Mouse (Mus musculus) MEL (cell line): ENCODE data around the gene Pigb. TPM values are rescaled to one million over a fixed set of nuclear protein-coding genes. Genes with fewer than 3 reads are reported as not detected.

Experiments
- DNase-seq: peaks from one replicate; pipeline ENCODE4 v3.0.0; 2011; ENCODE audit warnings: low read depth, low spot score
- H3K27ac ChIP-seq: 2 replicates; pipeline ENCODE4 v1.5.1; 2012; ENCODE audit warnings: low read depth, mild to moderate bottlenecking, control low read depth, low read length, moderate library complexity; ENCODE audit not compliant: control insufficient read depth
- H3K27me3 ChIP-seq, 2 experiments: fragments of 150-350 bp in 1 of 2; sonication (generic) in 1 of 2; 2 replicates each; pipeline ENCODE4 v1.6.1; 2012; ENCODE audit warnings: low read length in 2 of 2, mild to moderate bottlenecking in 2 of 2, improper control_type of control experiment in 1 of 2, moderate library complexity in 1 of 2; ENCODE audit not compliant: insufficient read depth in 2 of 2, control insufficient read depth in 1 of 2
- H3K36me3 ChIP-seq, 2 experiments: 2 replicates each; pipeline ENCODE4 v1.6.1; 2012 to 2014; ENCODE audit warnings: low read length in 2 of 2, improper control_type of control experiment in 1 of 2, inconsistent platforms in 1 of 2, mild to moderate bottlenecking in 1 of 2; ENCODE audit not compliant: insufficient read depth in 2 of 2, control insufficient read depth in 1 of 2
- H3K4me1 ChIP-seq, 2 experiments: fragments of 150-350 bp in 1 of 2; sonication (generic) in 1 of 2; 2 replicates each; pipeline ENCODE4 v1.6.1; 2012; ENCODE audit warnings: low read length in 2 of 2, improper control_type of control experiment in 1 of 2, mild to moderate bottlenecking in 1 of 2; ENCODE audit not compliant: insufficient read depth in 2 of 2, control insufficient read depth in 1 of 2
- H3K4me3 ChIP-seq, 2 experiments: fragments of 150-350 bp in 1 of 2; sonication (generic) in 1 of 2; 2 replicates each; pipeline ENCODE4 v1.5.1; 2012; ENCODE audit warnings: low read depth in 2 of 2, low read length in 2 of 2, mild to moderate bottlenecking in 2 of 2, moderate library complexity in 2 of 2, control low read depth in 1 of 2, improper control_type of control experiment in 1 of 2; ENCODE audit not compliant: control insufficient read depth in 1 of 2, insufficient read depth in 1 of 2
- H3K79me2 ChIP-seq: 2 replicates; pipeline ENCODE4 v1.6.1; 2012; ENCODE audit warnings: mild to moderate bottlenecking, low read length, moderate library complexity; ENCODE audit not compliant: control insufficient read depth, poor library complexity, insufficient read depth
- H3K9ac ChIP-seq: 2 replicates; pipeline ENCODE4 v1.6.1; 2012; ENCODE audit warnings: low read depth, mild to moderate bottlenecking, control low read depth, low read length, moderate library complexity; ENCODE audit not compliant: control insufficient read depth, poor library complexity, severe bottlenecking
- H3K9me3 ChIP-seq: fragments of 150-350 bp; sonication (generic); replicated peaks from 2 replicates; pipeline ENCODE4 v1.6.1; 2012; ENCODE audit warnings: mild to moderate bottlenecking, low read length, improper control_type of control experiment, moderate library complexity; ENCODE audit not compliant: insufficient read depth
- CHD1 ChIP-seq: IDR thresholded peaks from 2 replicates; pipeline ENCODE4 v1.6.1; 2012; ENCODE audit warnings: low read depth, mild to moderate bottlenecking, inconsistent platforms, low read length, improper control_type of control experiment
- CHD2 ChIP-seq: IDR thresholded peaks from 2 replicates; pipeline ENCODE4 v1.6.1; 2011; ENCODE audit warnings: low read length, improper control_type of control experiment
- CTCF ChIP-seq, 3 experiments: IDR thresholded peaks in 2 of 3; conservative IDR thresholded peaks in 1 of 3; 2 replicates each; pipeline ENCODE4 v1.5.1; 2011 to 2012; ENCODE audit warnings: low read length in 3 of 3, low read depth in 2 of 3, mild to moderate bottlenecking in 2 of 3, improper control_type of control experiment in 1 of 3, inconsistent platforms in 1 of 3, mixed read lengths in 1 of 3, moderate library complexity in 1 of 3; ENCODE audit not compliant: control insufficient read depth in 1 of 3, insufficient read depth in 1 of 3, poor library complexity in 1 of 3, severe bottlenecking in 1 of 3
- EP300 ChIP-seq, 2 experiments: IDR thresholded peaks; 2 replicates each; pipeline ENCODE4 v1.6.1; 2011; ENCODE audit warnings: improper control_type of control experiment in 2 of 2, low read length in 2 of 2, low read depth in 1 of 2, mild to moderate bottlenecking in 1 of 2
- GABPA ChIP-seq: IDR thresholded peaks from 2 replicates; pipeline ENCODE4 v1.6.1; 2012; ENCODE audit warnings: low read depth, mild to moderate bottlenecking, inconsistent platforms, low read length, improper control_type of control experiment, moderate library complexity
- GATA1 ChIP-seq: IDR thresholded peaks from 2 replicates; pipeline ENCODE4 v1.6.1; 2011; ENCODE audit warnings: low read depth, low read length, improper control_type of control experiment
- JUND ChIP-seq: IDR thresholded peaks from 2 replicates; pipeline ENCODE4 v1.6.1; 2011; ENCODE audit warnings: low read depth, mild to moderate bottlenecking, improper control_type of control experiment, low read length
- MXI1 ChIP-seq: IDR thresholded peaks from 2 replicates; pipeline ENCODE4 v1.6.1; 2011; ENCODE audit warnings: mild to moderate bottlenecking, low read depth, low read length, improper control_type of control experiment
- MYC ChIP-seq: IDR thresholded peaks from 2 replicates; pipeline ENCODE4 v1.6.1; 2011; ENCODE audit warnings: low read depth, mild to moderate bottlenecking, low read length, improper control_type of control experiment, moderate library complexity
- NELFE ChIP-seq: IDR thresholded peaks from 2 replicates; pipeline ENCODE4 v1.6.1; 2011; ENCODE audit warnings: low read depth, low read length, improper control_type of control experiment
- NRF1 ChIP-seq: IDR thresholded peaks from 2 replicates; pipeline ENCODE4 v1.6.1; 2014; ENCODE audit warnings: low read depth, mild to moderate bottlenecking, inconsistent platforms, low read length, improper control_type of control experiment, moderate library complexity; ENCODE audit not compliant: poor library complexity, insufficient read depth, severe bottlenecking
- POLR2AphosphoS2 ChIP-seq: IDR thresholded peaks from 2 replicates; pipeline ENCODE4 v1.6.1; 2011; ENCODE audit warnings: low read length, improper control_type of control experiment
- SIN3A ChIP-seq: IDR thresholded peaks from 2 replicates; pipeline ENCODE4 v1.6.1; 2012; ENCODE audit warnings: low read length, improper control_type of control experiment, inconsistent platforms
- SMC3 ChIP-seq: IDR thresholded peaks from 2 replicates; pipeline ENCODE4 v1.6.1; 2011; ENCODE audit warnings: low read depth, low read length, improper control_type of control experiment
- TCF12 ChIP-seq: IDR thresholded peaks from 2 replicates; pipeline ENCODE4 v1.6.1; 2014; ENCODE audit warnings: low read depth, mild to moderate bottlenecking, inconsistent platforms, low read length, improper control_type of control experiment, moderate library complexity
- UBTF ChIP-seq: IDR thresholded peaks from 2 replicates; pipeline ENCODE4 v1.6.1; 2012; ENCODE audit warnings: low read depth, mild to moderate bottlenecking, inconsistent platforms, low read length, improper control_type of control experiment, moderate library complexity, borderline replicate concordance; ENCODE audit not compliant: insufficient read depth
- ZC3H11A ChIP-seq: IDR thresholded peaks from 2 replicates; pipeline ENCODE4 v1.6.1; 2012; ENCODE audit warnings: low read depth, mild to moderate bottlenecking, inconsistent platforms, low read length, improper control_type of control experiment
- ZKSCAN1 ChIP-seq: IDR thresholded peaks from 2 replicates; pipeline ENCODE4 v1.6.1; 2012; ENCODE audit warnings: low read depth, mild to moderate bottlenecking, inconsistent platforms, low read length, improper control_type of control experiment, moderate library complexity
- polyA plus RNA-seq, 2 experiments: library from polyadenylated mRNA; stranded (reverse) in 1 of 2; unstranded in 1 of 2; fragments of >175 nt in 1 of 2; fragments of >200 nt in 1 of 2; gene quantifications; 2 replicates each; pipeline versions ENCODE4 v1.2.1 to v1.2.4; 2012; ENCODE audit warnings: low replicate concordance in 2 of 2, low read depth in 1 of 2; ENCODE audit not compliant: insufficient read length in 2 of 2, insufficient read depth in 1 of 2, missing spikeins in 1 of 2
- total RNA-seq: library from RNA; depleted of rRNA; stranded (reverse); fragments of 300-350 nt; gene quantifications from 2 replicates; pipeline ENCODE4 v1.2.3, GENCODE M21; 2012

The Pigb gene
- total and polyA plus RNA-seq, 3 experiments: 3.7 to 12.0 TPM; not detected in 1

GRCm38 (mm10) chr9:73050606-73051005 is 10.4 kb upstream of the Pigb start:
- DNase-seq: no peak
- no peak for TF ChIP-seq MYC
- no peak for TF ChIP-seq ZKSCAN1
- no peak for TF ChIP-seq GATA1
- Histone ChIP-seq H3K79me2 (peaks cover 2% of the 10 kb centered on the region; the same call in 1 of the 2 replicates), H3K27me3 (no peaks in the 10 kb centered on the region), H3K4me3 (no peak overlapping the region), H3K36me3 (peaks cover 0 to 22% of the 10 kb centered on the region in 2 experiments; a peak in 2 of 4 replicates), H3K9me3 (no peaks in the 10 kb centered on the region), H3K27ac (no peak overlapping the region), H3K9ac (no peak overlapping the region), H3K4me1 (peaks cover 13 to 31% of the 10 kb centered on the region in 2 experiments)

DNA sequence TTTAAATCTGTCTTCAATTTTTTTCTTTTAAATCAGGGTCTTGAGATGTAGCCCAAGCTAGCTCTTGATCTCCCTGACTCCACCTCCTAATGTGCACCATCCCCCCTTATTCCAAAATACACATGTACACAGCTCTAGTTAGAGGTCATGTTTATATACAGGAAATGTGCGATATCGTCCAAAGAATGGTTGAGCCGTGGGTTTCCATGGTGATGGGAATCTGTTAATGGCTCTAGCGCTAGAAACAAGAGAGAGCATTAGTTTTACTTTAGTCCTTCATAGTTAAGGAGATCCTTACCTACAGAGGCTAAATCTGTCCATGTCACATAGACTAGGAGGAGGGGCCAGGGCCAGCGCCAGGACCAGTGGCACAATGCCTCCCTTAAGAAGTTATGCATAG is 9.7 kb upstream of the Pigb start:
- Histone ChIP-seq H3K27ac (no peak overlapping the region), H3K79me2 (peaks cover 6% of the 10 kb centered on the region), H3K27me3 (no peaks in the 10 kb centered on the region), H3K4me1 (peaks cover 13 to 35% of the 10 kb centered on the region in 2 experiments), H3K36me3 (peaks cover 0 to 27% of the 10 kb centered on the region in 2 experiments; a peak in 2 of 4 replicates), H3K9me3 (no peaks in the 10 kb centered on the region), H3K9ac (no peak overlapping the region), H3K4me3 (no peak overlapping the region)
- TF ChIP-seq ZC3H11A: no peak
- no peak for TF ChIP-seq SIN3A
- TF ChIP-seq NELFE: no peak
- TF ChIP-seq SMC3: no peak
- no peak for TF ChIP-seq MXI1
- TF ChIP-seq CTCF (IDR thresholded peaks at IDR 0.05 in 2 of 3, conservative IDR thresholded peaks at IDR 0.05 in 1 of 3; ENCODE audit: control insufficient read depth in 1 of 3, insufficient read depth in 1 of 3, low read depth in 2 of 3, low read length in 3 of 3, poor library complexity in 1 of 3, severe bottlenecking in 1 of 3): no peak
- TF ChIP-seq UBTF: no peak
- TF ChIP-seq POLR2AphosphoS2: no peak
- no peak for TF ChIP-seq NRF1
- TF ChIP-seq TCF12: no peak
- TF ChIP-seq CHD1: no peak
- TF ChIP-seq GABPA: no peak
- TF ChIP-seq MYC: no peak
- no peak for TF ChIP-seq JUND
- no peak for TF ChIP-seq CHD2
- TF ChIP-seq GATA1: no peak
- TF ChIP-seq ZKSCAN1: no peak
- TF ChIP-seq EP300 (IDR thresholded peaks at IDR 0.05; ENCODE audit: low read depth in 1 of 2, low read length in 2 of 2): no peak
- no peak for DNase-seq
